Mouse (Mus musculus): ENCODE data around the gene Btbd1. TPM values are rescaled to one million over a fixed set of nuclear protein-coding genes. Genes with fewer than 3 reads are reported as not detected.

The Btbd1 gene
- 100 to 1,000 TPM; 118 to 123 TPM for total RNA-seq (2021)
- long read RNA-seq, transcript Btbd1-201 (8 exons, 3,001 nt) = major isoform, 240 of 255 reads
- long read RNA-seq, partial matches to known transcripts = 7 of 255 reads
- long read RNA-seq, other reads (novel, unspliced or antisense) = 8 of 255 reads

- peak; percentile 77 to 89 for DNase-seq (ENCODE audit: low spot score in 2 of 2)
These were observed at the start of gene Btbd1 for GRCm38 (mm10) chr7:81829379-81829894. Gene Btbd1 (minus strand): TSS chr7:81829431.

- DNase-seq (ENCODE audit: low spot score in 2 of 2) = no peak
These were observed 46.1 kb upstream of the Btbd1 start for GRCm38 (mm10) chr7:81875372-81875771.

GRCm38 (mm10) chr7:81874636-81875035 is 45.4 kb upstream of the Btbd1 start:
- DNase-seq (ENCODE audit: low spot score in 2 of 2) = no peak

GRCm38 (mm10) chr7:81873807-81874206 is 44.6 kb upstream of the Btbd1 start:
- DNase-seq (ENCODE audit: low spot score in 2 of 2) = no peak

GRCm38 (mm10) chr7:81872493-81873013 is 43.3 kb upstream of the Btbd1 start:
- no peak for DNase-seq (ENCODE audit: low spot score in 2 of 2)

- peak; percentile 81 to 86 for DNase-seq (ENCODE audit: low spot score in 2 of 2)
These were observed 38.9 kb upstream of the Btbd1 start for GRCm38 (mm10) chr7:81868158-81868557.

- no peak for DNase-seq (ENCODE audit: low spot score in 2 of 2)
These were observed 38.1 kb upstream of the Btbd1 start for GRCm38 (mm10) chr7:81867231-81867930.

GRCm38 (mm10) chr7:81865937-81866336 is 36.7 kb upstream of the Btbd1 start:
- no peak for DNase-seq (ENCODE audit: low spot score in 2 of 2)

- DNase-seq (ENCODE audit: low spot score in 2 of 2) = no peak
These were observed 35.3 kb upstream of the Btbd1 start for GRCm38 (mm10) chr7:81864552-81864951.

GRCm38 (mm10) chr7:81862587-81863583 is 33.7 kb upstream of the Btbd1 start:
- no peak for DNase-seq (ENCODE audit: low spot score in 2 of 2)

GRCm38 (mm10) chr7:81861921-81862320 is 32.7 kb upstream of the Btbd1 start:
- no peak for DNase-seq (ENCODE audit: low spot score in 2 of 2)

- DNase-seq (ENCODE audit: low spot score in 2 of 2) = no peak
These were observed 32.2 kb upstream of the Btbd1 start for GRCm38 (mm10) chr7:81861461-81861860.

- DNase-seq (ENCODE audit: low spot score in 2 of 2) = no peak
These were observed 31.8 kb upstream of the Btbd1 start for GRCm38 (mm10) chr7:81860996-81861395.

GRCm38 (mm10) chr7:81860071-81860470 is 30.8 kb upstream of the Btbd1 start:
- DNase-seq (ENCODE audit: low spot score in 2 of 2) = no peak

GRCm38 (mm10) chr7:81858968-81859721 is 29.9 kb upstream of the Btbd1 start, which contains the start of gene Tm6sf1:
Gene Tm6sf1 (plus strand): TSS chr7:81859001.
- DNase-seq (ENCODE audit: low spot score in 2 of 2) = peak in 1 of 2 experiments; percentile 43

GRCm38 (mm10) chr7:81858236-81858635 is 29.0 kb upstream of the Btbd1 start:
- DNase-seq (ENCODE audit: low spot score in 2 of 2) = no peak

- DNase-seq (ENCODE audit: low spot score in 2 of 2) = no peak
These were observed 27.0 kb upstream of the Btbd1 start for GRCm38 (mm10) chr7:81856221-81856620.

- DNase-seq (ENCODE audit: low spot score in 2 of 2) = no peak
These were observed 26.5 kb upstream of the Btbd1 start, which contains the start of gene Gm10160 for GRCm38 (mm10) chr7:81855694-81856093. Gene Gm10160 (minus strand): TSS chr7:81855794.

- no peak for DNase-seq (ENCODE audit: low spot score in 2 of 2)
These were observed 25.5 kb upstream of the Btbd1 start for GRCm38 (mm10) chr7:81854568-81855307.

GRCm38 (mm10) chr7:81851706-81852105 is 22.5 kb upstream of the Btbd1 start:
- no peak for DNase-seq (ENCODE audit: low spot score in 2 of 2)
